Comparison of ENCODE assay signal across 23 mouse cellular contexts in the genomic region with DNA sequence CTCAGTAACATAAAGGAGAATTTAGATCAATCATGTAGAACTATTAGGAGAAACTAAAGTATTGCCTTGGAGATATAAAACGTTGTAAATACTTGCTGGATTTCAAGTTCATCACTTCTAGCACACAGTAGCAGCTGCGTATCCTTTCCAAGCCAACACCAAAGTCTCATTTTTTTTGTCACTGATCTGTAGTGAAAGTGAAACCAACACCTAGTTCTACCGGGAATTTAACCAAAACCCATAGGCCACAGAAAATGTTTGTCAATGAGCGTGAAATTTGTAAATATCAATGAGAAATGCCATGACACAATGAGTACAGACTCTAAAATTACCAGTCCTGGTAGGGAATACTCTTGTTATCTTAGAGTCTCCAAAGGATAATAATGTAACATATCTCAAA.
DNase-seq lines count a peak whose midpoint lies in the region; TF ChIP-seq lines count a peak whose summit lies in the region.
"Had no signal": no experiment of that assay in that cellular context is flagged by ENCODE, and none has a peak within 500 bp of the region (broad histone marks: within the 10 kb centered on the region; RNA-seq: fewer than 3 reads in every experiment).

No protein-coding gene starts in this region.

- H3K4me3 ChIP-seq in left cerebral cortex, adult 2 months = no peak overlapping the region
- H3K4me3 ChIP-seq: forebrain, embryonic 10.5 days; forebrain, embryonic 13.5 days; heart, embryonic 12.5 days; heart, embryonic 15.5 days had no signal

- DNase-seq in heart, adult 8-10 months (ENCODE audit: low spot score) = peak; percentile 18
- DNase-seq in heart, postnatal 10 days = no peak
- peak; percentile 29 for DNase-seq in A20 (ENCODE audit: low read depth, low spot score)
- DNase-seq in Muller cell, postnatal 12 days (ENCODE audit: inconsistent ontology term) = peak; percentile 21
- no peak for DNase-seq in left cerebral cortex, adult 2 months (ENCODE audit: extremely low spot score in 1 of 2, low spot score in 2 of 2)
- no peak for DNase-seq in thymus, postnatal 0 days (ENCODE audit: low spot score)
- DNase-seq: adrenal gland, adult 8-10 months; adrenal gland, postnatal 25 days; cerebellum, adult 18-20 months; cerebellum, adult 9-10 months; cerebellum, postnatal 14 days; forebrain, postnatal 0 days; gastrocnemius, postnatal 14 days; heart, adult 11 months; heart, postnatal 14 days; heart, postnatal 4 days; kidney, adult 18-20 months had no signal

- intact Hi-C loops in heart, postnatal 10 days (cut with DNase I) = no loop called here
- intact Hi-C loops in left cerebral cortex, adult 2 months (cut with DNase I) = no loop called here

- no peak for TF ChIP-seq CTCF in left cerebral cortex, adult 2 months (IDR thresholded peaks at IDR 0.05)

- no peak overlapping the region for H3K27ac ChIP-seq in left cerebral cortex, adult 2 months
- H3K27ac ChIP-seq: forebrain, embryonic 10.5 days; forebrain, embryonic 13.5 days; heart, embryonic 15.5 days; hindbrain, embryonic 14.5 days; hindbrain, postnatal 0 days had no signal

Comparison
In these comparisons a context has a peak if more than half of its experiments do, and no peak if none do; other contexts are left out.
1. DNase-seq: peak in heart, adult 8-10 months (single experiment), A20 (single experiment) and Muller cell, postnatal 12 days (single experiment); none in heart, postnatal 10 days (0 of 2), left cerebral cortex, adult 2 months (0 of 2) and thymus, postnatal 0 days (single experiment).